Mouse (Mus musculus) myocyte (in vitro differentiated cells): Measurements from ENCODE around the gene Gm49510.
A peak's percentile ranks its signal among the peaks of the same experiment; 100 is the strongest.

ENCODE experiments used
- POLR2A ChIP-seq: IDR thresholded peaks from one replicate; pipeline ENCODE4 v1.6.1; 2011; ENCODE audit warnings: low read depth, mild to moderate bottlenecking, control low read depth, moderate library complexity; ENCODE audit not compliant: insufficient read length
- POLR2AphosphoS2 ChIP-seq: IDR thresholded peaks from one replicate; pipeline ENCODE4 v1.6.1; 2011; ENCODE audit warnings: low read depth, control low read depth; ENCODE audit not compliant: insufficient read length

- peak; percentile 60 for TF ChIP-seq POLR2A
- peak; percentile 72 for TF ChIP-seq POLR2AphosphoS2
These were observed 27.7 kb downstream of the Gm49510 start for GRCm38 (mm10) chr15:78927021-78927787.
